Mouse (Mus musculus) MEL (cell line): Measurements from ENCODE around the gene Gm37240. TPM values are rescaled to one million over a fixed set of nuclear protein-coding genes. Genes with fewer than 3 reads are reported as not detected.

Source experiments
- DNase-seq: peaks from one replicate; pipeline ENCODE4 v3.0.0; 2011; ENCODE audit warnings: low read depth, low spot score
- H3K27ac ChIP-seq: 2 replicates; pipeline ENCODE4 v1.5.1; 2012; ENCODE audit warnings: low read depth, mild to moderate bottlenecking, control low read depth, low read length, moderate library complexity; ENCODE audit not compliant: control insufficient read depth
- H3K27me3 ChIP-seq, 2 experiments: fragments of 150-350 bp in 1 of 2; sonication (generic) in 1 of 2; 2 replicates each; pipeline ENCODE4 v1.6.1; 2012; ENCODE audit warnings: low read length in 2 of 2, mild to moderate bottlenecking in 2 of 2, improper control_type of control experiment in 1 of 2, moderate library complexity in 1 of 2; ENCODE audit not compliant: insufficient read depth in 2 of 2, control insufficient read depth in 1 of 2
- H3K36me3 ChIP-seq, 2 experiments: 2 replicates each; pipeline ENCODE4 v1.6.1; 2012 to 2014; ENCODE audit warnings: low read length in 2 of 2, improper control_type of control experiment in 1 of 2, inconsistent platforms in 1 of 2, mild to moderate bottlenecking in 1 of 2; ENCODE audit not compliant: insufficient read depth in 2 of 2, control insufficient read depth in 1 of 2
- H3K4me1 ChIP-seq, 2 experiments: fragments of 150-350 bp in 1 of 2; sonication (generic) in 1 of 2; 2 replicates each; pipeline ENCODE4 v1.6.1; 2012; ENCODE audit warnings: low read length in 2 of 2, improper control_type of control experiment in 1 of 2, mild to moderate bottlenecking in 1 of 2; ENCODE audit not compliant: insufficient read depth in 2 of 2, control insufficient read depth in 1 of 2
- H3K4me3 ChIP-seq, 2 experiments: fragments of 150-350 bp in 1 of 2; sonication (generic) in 1 of 2; 2 replicates each; pipeline ENCODE4 v1.5.1; 2012; ENCODE audit warnings: low read depth in 2 of 2, low read length in 2 of 2, mild to moderate bottlenecking in 2 of 2, moderate library complexity in 2 of 2, control low read depth in 1 of 2, improper control_type of control experiment in 1 of 2; ENCODE audit not compliant: control insufficient read depth in 1 of 2, insufficient read depth in 1 of 2
- H3K79me2 ChIP-seq: 2 replicates; pipeline ENCODE4 v1.6.1; 2012; ENCODE audit warnings: mild to moderate bottlenecking, low read length, moderate library complexity; ENCODE audit not compliant: control insufficient read depth, poor library complexity, insufficient read depth
- H3K9ac ChIP-seq: 2 replicates; pipeline ENCODE4 v1.6.1; 2012; ENCODE audit warnings: low read depth, mild to moderate bottlenecking, control low read depth, low read length, moderate library complexity; ENCODE audit not compliant: control insufficient read depth, poor library complexity, severe bottlenecking
- H3K9me3 ChIP-seq: fragments of 150-350 bp; sonication (generic); replicated peaks from 2 replicates; pipeline ENCODE4 v1.6.1; 2012; ENCODE audit warnings: mild to moderate bottlenecking, low read length, improper control_type of control experiment, moderate library complexity; ENCODE audit not compliant: insufficient read depth
- CHD2 ChIP-seq: IDR thresholded peaks from 2 replicates; pipeline ENCODE4 v1.6.1; 2011; ENCODE audit warnings: low read length, improper control_type of control experiment
- CTCF ChIP-seq, 3 experiments: IDR thresholded peaks in 2 of 3; conservative IDR thresholded peaks in 1 of 3; 2 replicates each; pipeline ENCODE4 v1.5.1; 2011 to 2012; ENCODE audit warnings: low read length in 3 of 3, low read depth in 2 of 3, mild to moderate bottlenecking in 2 of 3, improper control_type of control experiment in 1 of 3, inconsistent platforms in 1 of 3, mixed read lengths in 1 of 3, moderate library complexity in 1 of 3; ENCODE audit not compliant: control insufficient read depth in 1 of 3, insufficient read depth in 1 of 3, poor library complexity in 1 of 3, severe bottlenecking in 1 of 3
- E2F4 ChIP-seq: IDR thresholded peaks from 2 replicates; pipeline ENCODE4 v1.6.1; 2011; ENCODE audit warnings: low read depth, low read length, improper control_type of control experiment, borderline replicate concordance
- EP300 ChIP-seq, 2 experiments: IDR thresholded peaks; 2 replicates each; pipeline ENCODE4 v1.6.1; 2011; ENCODE audit warnings: improper control_type of control experiment in 2 of 2, low read length in 2 of 2, low read depth in 1 of 2, mild to moderate bottlenecking in 1 of 2
- ETS1 ChIP-seq: IDR thresholded peaks from 2 replicates; pipeline ENCODE4 v1.6.1; 2012; ENCODE audit warnings: low read depth, mild to moderate bottlenecking, inconsistent platforms, low read length, improper control_type of control experiment, moderate library complexity
- GABPA ChIP-seq: IDR thresholded peaks from 2 replicates; pipeline ENCODE4 v1.6.1; 2012; ENCODE audit warnings: low read depth, mild to moderate bottlenecking, inconsistent platforms, low read length, improper control_type of control experiment, moderate library complexity
- GATA1 ChIP-seq: IDR thresholded peaks from 2 replicates; pipeline ENCODE4 v1.6.1; 2011; ENCODE audit warnings: low read depth, low read length, improper control_type of control experiment
- HCFC1 ChIP-seq: IDR thresholded peaks from 2 replicates; pipeline ENCODE4 v1.6.1; 2012; ENCODE audit warnings: low read depth, mild to moderate bottlenecking, inconsistent platforms, low read length, improper control_type of control experiment, moderate library complexity
- JUND ChIP-seq: IDR thresholded peaks from 2 replicates; pipeline ENCODE4 v1.6.1; 2011; ENCODE audit warnings: low read depth, mild to moderate bottlenecking, improper control_type of control experiment, low read length
- KAT2A ChIP-seq: conservative IDR thresholded peaks from 2 replicates; pipeline ENCODE4 v1.6.1; 2012; ENCODE audit warnings: low read depth, low read length, improper control_type of control experiment, inconsistent platforms
- MAFK ChIP-seq: IDR thresholded peaks from 2 replicates; pipeline ENCODE4 v1.6.1; 2011; ENCODE audit warnings: low read depth, mild to moderate bottlenecking, low read length, improper control_type of control experiment, borderline replicate concordance
- MAX ChIP-seq: IDR thresholded peaks from 2 replicates; pipeline ENCODE4 v1.6.1; 2011; ENCODE audit warnings: low read length, improper control_type of control experiment
- MEF2A ChIP-seq: IDR thresholded peaks from 2 replicates; pipeline ENCODE4 v1.6.1; 2014; ENCODE audit warnings: low read depth, mild to moderate bottlenecking, inconsistent platforms, low read length, improper control_type of control experiment; ENCODE audit not compliant: poor library complexity, insufficient replicate concordance, severe bottlenecking; ENCODE audit errors: extremely low read depth
- MYB ChIP-seq: IDR thresholded peaks from 2 replicates; pipeline ENCODE4 v1.6.1; 2011; ENCODE audit warnings: mild to moderate bottlenecking, low read depth, low read length, improper control_type of control experiment
- MYC ChIP-seq: IDR thresholded peaks from 2 replicates; pipeline ENCODE4 v1.6.1; 2011; ENCODE audit warnings: low read depth, mild to moderate bottlenecking, low read length, improper control_type of control experiment, moderate library complexity
- POLR2A ChIP-seq, 2 experiments: IDR thresholded peaks; 2 replicates each; pipeline ENCODE4 v1.6.1; 2011 to 2012; ENCODE audit warnings: low read length in 2 of 2, mild to moderate bottlenecking in 2 of 2, control low read depth in 1 of 2, improper control_type of control experiment in 1 of 2, low read depth in 1 of 2, moderate library complexity in 1 of 2; ENCODE audit not compliant: control insufficient read depth in 1 of 2, insufficient read depth in 1 of 2, poor library complexity in 1 of 2
- RCOR1 ChIP-seq: IDR thresholded peaks from 2 replicates; pipeline ENCODE4 v1.6.1; 2012; ENCODE audit warnings: low read depth, mild to moderate bottlenecking, inconsistent platforms, low read length, improper control_type of control experiment
- SIN3A ChIP-seq: IDR thresholded peaks from 2 replicates; pipeline ENCODE4 v1.6.1; 2012; ENCODE audit warnings: low read length, improper control_type of control experiment, inconsistent platforms
- SMC3 ChIP-seq: IDR thresholded peaks from 2 replicates; pipeline ENCODE4 v1.6.1; 2011; ENCODE audit warnings: low read depth, low read length, improper control_type of control experiment
- TAL1 ChIP-seq: IDR thresholded peaks from 2 replicates; pipeline ENCODE4 v1.6.1; 2012; ENCODE audit warnings: mild to moderate bottlenecking, inconsistent platforms, low read length, moderate library complexity, mixed read lengths
- TBP ChIP-seq: IDR thresholded peaks from 2 replicates; pipeline ENCODE4 v1.8.0; 2011; ENCODE audit warnings: low read depth, low read length, improper control_type of control experiment
- TCF12 ChIP-seq: IDR thresholded peaks from 2 replicates; pipeline ENCODE4 v1.6.1; 2014; ENCODE audit warnings: low read depth, mild to moderate bottlenecking, inconsistent platforms, low read length, improper control_type of control experiment, moderate library complexity
- UBTF ChIP-seq: IDR thresholded peaks from 2 replicates; pipeline ENCODE4 v1.6.1; 2012; ENCODE audit warnings: low read depth, mild to moderate bottlenecking, inconsistent platforms, low read length, improper control_type of control experiment, moderate library complexity, borderline replicate concordance; ENCODE audit not compliant: insufficient read depth
- USF2 ChIP-seq, 2 experiments: IDR thresholded peaks; 2 replicates each; pipeline ENCODE4 v1.6.1; 2011 to 2012; ENCODE audit warnings: improper control_type of control experiment in 2 of 2, low read length in 2 of 2, borderline replicate concordance in 1 of 2, inconsistent platforms in 1 of 2, low read depth in 1 of 2, mild to moderate bottlenecking in 1 of 2; ENCODE audit not compliant: insufficient read depth in 1 of 2
- ZC3H11A ChIP-seq: IDR thresholded peaks from 2 replicates; pipeline ENCODE4 v1.6.1; 2012; ENCODE audit warnings: low read depth, mild to moderate bottlenecking, inconsistent platforms, low read length, improper control_type of control experiment
- polyA plus RNA-seq, 2 experiments: library from polyadenylated mRNA; stranded (reverse) in 1 of 2; unstranded in 1 of 2; fragments of >175 nt in 1 of 2; fragments of >200 nt in 1 of 2; gene quantifications; 2 replicates each; pipeline versions ENCODE4 v1.2.1 to v1.2.4; 2012; ENCODE audit warnings: low replicate concordance in 2 of 2, low read depth in 1 of 2; ENCODE audit not compliant: insufficient read length in 2 of 2, insufficient read depth in 1 of 2, missing spikeins in 1 of 2
- total RNA-seq: library from RNA; depleted of rRNA; stranded (reverse); fragments of 300-350 nt; gene quantifications from 2 replicates; pipeline ENCODE4 v1.2.3, GENCODE M21; 2012

Gene Gm37240
- total and polyA plus RNA-seq, 3 experiments = 0.04 TPM; not detected in 2

DNA sequence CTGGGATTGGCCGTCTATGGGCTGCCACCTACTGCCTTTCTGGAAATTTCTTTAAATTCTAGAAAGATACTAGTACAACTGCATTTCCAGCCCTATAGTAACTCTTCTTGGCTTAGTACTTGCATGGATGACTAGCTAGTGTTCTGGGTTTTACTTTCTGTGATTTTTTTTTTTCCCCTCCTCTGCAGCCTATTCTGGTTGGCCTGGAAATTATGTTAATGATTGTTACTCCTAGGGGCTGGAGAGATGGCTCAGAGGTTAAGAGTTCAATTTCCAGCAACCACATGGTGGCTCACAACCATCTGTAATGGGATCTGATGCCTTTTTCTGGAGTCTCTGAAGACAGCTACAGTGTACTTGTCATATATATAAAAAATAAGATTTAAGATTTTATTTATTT, 1036.9 kb downstream of the Gm37240 start:
- Histone ChIP-seq H3K79me2 (peaks cover 10% of the 10 kb centered on the region), H3K27ac (no peak overlapping the region), H3K36me3 (peaks cover 0 to 49% of the 10 kb centered on the region in 2 experiments; a peak in 2 of 4 replicates), H3K4me1 (peaks cover 28 to 43% of the 10 kb centered on the region in 2 experiments), H3K9me3 (no peaks in the 10 kb centered on the region)
- no peak for TF ChIP-seq RCOR1
- TF ChIP-seq, all 39 proteins: peak for 0
- no peaks in the 10 kb centered on the region for H3K27me3 ChIP-seq
- H3K9ac ChIP-seq = no peak overlapping the region
- no peak overlapping the region for H3K4me3 ChIP-seq
- DNase-seq = no peak

DNA sequence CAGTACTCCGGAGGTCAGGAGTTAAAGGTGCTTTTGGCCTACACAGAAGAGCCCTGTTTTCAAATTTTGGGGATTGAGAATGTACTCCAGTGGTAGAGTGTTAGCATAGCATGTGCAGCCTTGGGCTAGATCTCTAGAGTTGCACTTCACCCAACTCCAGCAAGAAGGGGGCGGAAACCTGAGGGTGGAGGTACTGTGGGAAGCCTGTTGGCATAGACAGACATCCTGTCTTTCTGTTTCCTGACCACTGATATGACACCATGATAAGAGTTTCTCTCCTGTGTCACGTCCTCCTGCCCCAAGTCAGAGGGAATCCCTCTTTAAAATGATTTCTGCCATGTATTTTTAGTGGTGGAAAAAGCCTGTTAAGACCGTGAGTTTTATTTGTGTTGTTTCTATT, 1038.5 kb downstream of the Gm37240 start:
- Histone ChIP-seq H3K4me3 (no peak overlapping the region), H3K4me1 (peaks cover 21 to 34% of the 10 kb centered on the region in 2 experiments)
- TF ChIP-seq KAT2A (no peak), SMC3 (no peak), TBP (no peak), JUND (no peak), HCFC1 (no peak), TCF12 (0 out of 2 replicates have a peak, but pooled peaks have one; percentile 6), MYB (no peak), POLR2A (IDR thresholded peaks at IDR 0.05; ENCODE audit: control insufficient read depth in 1 of 2, insufficient read depth in 1 of 2, low read depth in 1 of 2, low read length in 2 of 2, poor library complexity in 1 of 2) (no peak), ZC3H11A (no peak), CHD2 (no peak), MYC (no peak), MEF2A (no peak), ETS1 (peak; percentile 69), EP300 (IDR thresholded peaks at IDR 0.05; ENCODE audit: low read depth in 1 of 2, low read length in 2 of 2) (peak; percentile 51 to 67), GABPA (no peak), MAFK (no peak), GATA1 (peak; percentile 80), E2F4 (no peak), USF2 (IDR thresholded peaks at IDR 0.05; ENCODE audit: borderline replicate concordance in 1 of 2, insufficient read depth in 1 of 2, low read depth in 1 of 2, low read length in 2 of 2) (no peak), SIN3A (peak; percentile 64), CTCF (IDR thresholded peaks at IDR 0.05 in 2 of 3, conservative IDR thresholded peaks at IDR 0.05 in 1 of 3; ENCODE audit: control insufficient read depth in 1 of 3, insufficient read depth in 1 of 3, low read depth in 2 of 3, low read length in 3 of 3, poor library complexity in 1 of 3, severe bottlenecking in 1 of 3) (no peak), TAL1 (no peak), MAX (no peak), UBTF (no peak)
- TF ChIP-seq, all 39 proteins: peak for 5
- DNase-seq = peak; percentile 75
- no peaks in the 10 kb centered on the region for H3K9me3 ChIP-seq
- H3K27ac ChIP-seq = peak overlapping the region; percentile 48
- peaks cover 0 to 39% of the 10 kb centered on the region in 2 experiments; a peak in 2 of 4 replicates for H3K36me3 ChIP-seq
- H3K9ac ChIP-seq = no peak overlapping the region; the same call in 1 of the 2 replicates
- H3K79me2 ChIP-seq = peaks cover 9% of the 10 kb centered on the region
- H3K27me3 ChIP-seq = no peaks in the 10 kb centered on the region
